Mouse (Mus musculus): Measurements from ENCODE around the gene Ldlrad3.

DNA sequence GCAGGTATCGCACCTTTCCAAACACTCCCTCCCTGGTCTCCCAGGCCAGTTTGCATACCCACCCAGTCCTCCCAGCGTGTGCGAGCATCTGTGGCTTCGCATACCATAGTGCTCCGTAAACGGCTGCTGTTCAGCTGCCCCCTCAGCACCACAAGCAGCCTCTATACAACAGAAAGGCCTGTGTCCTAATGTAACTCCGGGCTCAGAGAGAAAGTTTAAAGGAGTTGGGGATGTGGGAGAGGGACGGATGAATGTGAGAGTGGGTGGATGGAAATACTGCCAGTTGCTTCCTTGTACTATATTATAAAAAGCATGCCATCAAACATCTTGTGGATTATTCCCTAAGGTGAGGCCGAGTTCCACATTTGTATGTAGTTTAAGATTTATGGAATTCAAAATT is 59.0 kb downstream of the Ldlrad3 start:
- TF ChIP-seq EP300 (IDR thresholded peaks at IDR 0.05; ENCODE audit: low read depth in 1 of 2, low read length in 2 of 2) (no peak), KAT2A (conservative IDR thresholded peaks at IDR 0.05; ENCODE audit: low read depth, low read length) (no peak), POLR2AphosphoS2 (IDR thresholded peaks at IDR 0.05; ENCODE audit: low read length) (no peak), CTCF (IDR thresholded peaks at IDR 0.05 in 2 of 3, conservative IDR thresholded peaks at IDR 0.05 in 1 of 3; ENCODE audit: control insufficient read depth in 1 of 3, insufficient read depth in 1 of 3, low read depth in 2 of 3, low read length in 3 of 3, poor library complexity in 1 of 3, severe bottlenecking in 1 of 3) (no peak), CHD2 (IDR thresholded peaks at IDR 0.05; ENCODE audit: low read length) (no peak), MAFK (IDR thresholded peaks at IDR 0.05; ENCODE audit: borderline replicate concordance, low read depth, low read length) (no peak), MXI1 (IDR thresholded peaks at IDR 0.05; ENCODE audit: low read depth, low read length) (no peak)
